Mouse (Mus musculus): ENCODE measurements at regions not wholly inside any gene's neighbourhood (a gene's known extent, or its start where the extent isn't known, plus 50 kb on each side); places are given as distances from the start of the nearest gene placed in this dataset.

- TF ChIP-seq POLR2A (IDR thresholded peaks at IDR 0.05; ENCODE audit: insufficient read depth, low read depth, low read length) (no peak), CTCF (IDR thresholded peaks at IDR 0.05) (no peak), EP300 (IDR thresholded peaks at IDR 0.05; ENCODE audit: insufficient read depth, low read depth, low read length) (no peak)
These were observed 282.5 kb upstream of the Spag17 start for GRCm38 (mm10) chr3:99602679-99603078.
